Mouse (Mus musculus): ENCODE data around the gene Lgi4. TPM values are rescaled to one million over a fixed set of nuclear protein-coding genes. Genes with fewer than 3 reads are reported as not detected.

Lgi4 gene
- polyA plus RNA-seq, 1 experiment from 2014 or later, result 0.44 TPM

- H3K36me3 ChIP-seq (ENCODE audit: control insufficient read depth, insufficient read depth, low read length), result no peaks in the 10 kb centered on the region
- H3K9ac ChIP-seq (ENCODE audit: low read length), result no peak overlapping the region
- H3K27me3 ChIP-seq (ENCODE audit: control insufficient read depth, insufficient read depth, low read length), result no peaks in the 10 kb centered on the region
- H3K9me3 ChIP-seq (ENCODE audit: control insufficient read depth, low read length), result no peaks in the 10 kb centered on the region
- no peak overlapping the region for H3K4me2 ChIP-seq (ENCODE audit: low read depth, low read length, severe bottlenecking)
- DNase-seq (ENCODE audit: low spot score), result no peak
- H3K4me3 ChIP-seq (ENCODE audit: low read depth, low read length), result no peak overlapping the region
- ATAC-seq (replicated peaks; ENCODE audit: low FRiP score), result no peak
- H3K4me1 ChIP-seq (replicated peaks; ENCODE audit: control insufficient read depth, insufficient read depth, low read length), result peaks cover 2% of the 10 kb centered on the region; the same call in 1 of the 2 replicates
- 86% methylated on average over 15 of the region's 15 CpGs for WGBS
- no peak overlapping the region for H3K27ac ChIP-seq (ENCODE audit: low read depth, low read length)
Measured at GRCm38 (mm10) chr7:31110861-31111385, 51.8 kb downstream of the Lgi4 start.

GRCm38 (mm10) chr7:31112036-31112435 is 52.9 kb downstream of the Lgi4 start:
- 26% methylated on average over 4 of the region's 4 CpGs for WGBS
- H3K36me3 ChIP-seq (ENCODE audit: control insufficient read depth, insufficient read depth, low read length), result no peaks in the 10 kb centered on the region
- no peaks in the 10 kb centered on the region for H3K9me3 ChIP-seq (ENCODE audit: control insufficient read depth, low read length)
- peaks cover 2% of the 10 kb centered on the region; the same call in 1 of the 2 replicates for H3K4me1 ChIP-seq (replicated peaks; ENCODE audit: control insufficient read depth, insufficient read depth, low read length)
- no peak overlapping the region for H3K27ac ChIP-seq (ENCODE audit: low read depth, low read length)
- no peak overlapping the region for H3K4me2 ChIP-seq (ENCODE audit: low read depth, low read length, severe bottlenecking)
- no peak for DNase-seq (ENCODE audit: low spot score)
- no peak for ATAC-seq (replicated peaks; ENCODE audit: low FRiP score)
- H3K27me3 ChIP-seq (ENCODE audit: control insufficient read depth, insufficient read depth, low read length), result no peaks in the 10 kb centered on the region
- H3K4me3 ChIP-seq (ENCODE audit: low read depth, low read length), result no peak overlapping the region
- H3K9ac ChIP-seq (ENCODE audit: low read length), result no peak overlapping the region

- WGBS, result 80% methylated on average over 6 of the region's 6 CpGs
- no peak overlapping the region for H3K4me3 ChIP-seq (ENCODE audit: low read depth, low read length)
- no peak for ATAC-seq (replicated peaks; ENCODE audit: low FRiP score)
- DNase-seq (ENCODE audit: low spot score), result no peak
- H3K9ac ChIP-seq (ENCODE audit: low read length), result no peak overlapping the region
- H3K9me3 ChIP-seq (ENCODE audit: control insufficient read depth, low read length), result no peaks in the 10 kb centered on the region
- peaks cover 2% of the 10 kb centered on the region; the same call in 1 of the 2 replicates for H3K4me1 ChIP-seq (replicated peaks; ENCODE audit: control insufficient read depth, insufficient read depth, low read length)
- no peak overlapping the region for H3K27ac ChIP-seq (ENCODE audit: low read depth, low read length)
- H3K4me2 ChIP-seq (ENCODE audit: low read depth, low read length, severe bottlenecking), result no peak overlapping the region
- H3K27me3 ChIP-seq (ENCODE audit: control insufficient read depth, insufficient read depth, low read length), result no peaks in the 10 kb centered on the region
- H3K36me3 ChIP-seq (ENCODE audit: control insufficient read depth, insufficient read depth, low read length), result no peaks in the 10 kb centered on the region
Measured at GRCm38 (mm10) chr7:31113800-31114199, 54.7 kb downstream of the Lgi4 start.

- no peaks in the 10 kb centered on the region for H3K9me3 ChIP-seq (ENCODE audit: control insufficient read depth, low read length)
- H3K4me1 ChIP-seq (replicated peaks; ENCODE audit: control insufficient read depth, insufficient read depth, low read length), result peaks cover 2% of the 10 kb centered on the region; the same call in 1 of the 2 replicates
- no peak overlapping the region for H3K4me2 ChIP-seq (ENCODE audit: low read depth, low read length, severe bottlenecking)
- H3K27ac ChIP-seq (ENCODE audit: low read depth, low read length), result no peak overlapping the region
- no peaks in the 10 kb centered on the region for H3K36me3 ChIP-seq (ENCODE audit: control insufficient read depth, insufficient read depth, low read length)
- H3K9ac ChIP-seq (ENCODE audit: low read length), result no peak overlapping the region
- 46% methylated on average over 10 of the region's 10 CpGs for WGBS
- ATAC-seq (replicated peaks; ENCODE audit: low FRiP score) (no peak), DNase-seq (ENCODE audit: low spot score) (no peak)
- H3K27me3 ChIP-seq (ENCODE audit: control insufficient read depth, insufficient read depth, low read length), result no peaks in the 10 kb centered on the region
- H3K4me3 ChIP-seq (ENCODE audit: low read depth, low read length), result no peak overlapping the region
Measured at GRCm38 (mm10) chr7:31114646-31115045, 55.5 kb downstream of the Lgi4 start.

GRCm38 (mm10) chr7:31115182-31115581 is 56.0 kb downstream of the Lgi4 start, which contains the start of gene Hpn:
Gene Hpn (minus strand): TSS chr7:31115290.
- Histone ChIP-seq H3K4me1 (replicated peaks; ENCODE audit: control insufficient read depth, insufficient read depth, low read length) (peaks cover 2% of the 10 kb centered on the region; the same call in 1 of the 2 replicates), H3K4me2 (ENCODE audit: low read depth, low read length, severe bottlenecking) (no peak within 1 kb of the TSS), H3K27ac (ENCODE audit: low read depth, low read length) (no peak within 1 kb of the TSS), H3K4me3 (ENCODE audit: low read depth, low read length) (no peak within 1 kb of the TSS), H3K27me3 (ENCODE audit: control insufficient read depth, insufficient read depth, low read length) (no peaks in the 10 kb centered on the region), H3K36me3 (ENCODE audit: control insufficient read depth, insufficient read depth, low read length) (no peaks in the 10 kb centered on the region), H3K9ac (ENCODE audit: low read length) (no peak within 1 kb of the TSS), H3K9me3 (ENCODE audit: control insufficient read depth, low read length) (no peaks in the 10 kb centered on the region)
- 14% methylated on average over 15 of the region's 15 CpGs for WGBS
- ATAC-seq (replicated peaks; ENCODE audit: low FRiP score), result no peak
- DNase-seq (ENCODE audit: low spot score), result no peak

GRCm38 (mm10) chr7:31115587-31116043 is 56.5 kb downstream of the Lgi4 start:
- H3K9me3 ChIP-seq (ENCODE audit: control insufficient read depth, low read length), result no peaks in the 10 kb centered on the region
- H3K9ac ChIP-seq (ENCODE audit: low read length), result no peak overlapping the region
- no peak overlapping the region for H3K27ac ChIP-seq (ENCODE audit: low read depth, low read length)
- WGBS, result 29% methylated on average over 17 of the region's 17 CpGs
- peaks cover 2% of the 10 kb centered on the region; the same call in 1 of the 2 replicates for H3K4me1 ChIP-seq (replicated peaks; ENCODE audit: control insufficient read depth, insufficient read depth, low read length)
- no peaks in the 10 kb centered on the region for H3K36me3 ChIP-seq (ENCODE audit: control insufficient read depth, insufficient read depth, low read length)
- no peak overlapping the region for H3K4me2 ChIP-seq (ENCODE audit: low read depth, low read length, severe bottlenecking)
- H3K4me3 ChIP-seq (ENCODE audit: low read depth, low read length), result no peak overlapping the region
- no peak for DNase-seq (ENCODE audit: low spot score)
- no peaks in the 10 kb centered on the region for H3K27me3 ChIP-seq (ENCODE audit: control insufficient read depth, insufficient read depth, low read length)
- ATAC-seq (replicated peaks; ENCODE audit: low FRiP score), result no peak

GRCm38 (mm10) chr7:31116721-31117145 is 57.6 kb downstream of the Lgi4 start:
- Histone ChIP-seq H3K4me2 (ENCODE audit: low read depth, low read length, severe bottlenecking) (no peak overlapping the region), H3K27me3 (ENCODE audit: control insufficient read depth, insufficient read depth, low read length) (no peaks in the 10 kb centered on the region), H3K9ac (ENCODE audit: low read length) (no peak overlapping the region), H3K9me3 (ENCODE audit: control insufficient read depth, low read length) (no peaks in the 10 kb centered on the region), H3K36me3 (ENCODE audit: control insufficient read depth, insufficient read depth, low read length) (no peaks in the 10 kb centered on the region), H3K4me3 (ENCODE audit: low read depth, low read length) (no peak overlapping the region), H3K27ac (ENCODE audit: low read depth, low read length) (no peak overlapping the region), H3K4me1 (replicated peaks; ENCODE audit: control insufficient read depth, insufficient read depth, low read length) (peaks cover 2% of the 10 kb centered on the region; the same call in 1 of the 2 replicates)
- 32% methylated on average over 16 of the region's 16 CpGs for WGBS
- ATAC-seq (replicated peaks; ENCODE audit: low FRiP score), result peak; percentile 34; the same call in 1 of the 2 replicates
- DNase-seq (ENCODE audit: low spot score), result no peak

- H3K27ac ChIP-seq (ENCODE audit: low read depth, low read length), result no peak overlapping the region
- no peaks in the 10 kb centered on the region for H3K36me3 ChIP-seq (ENCODE audit: control insufficient read depth, insufficient read depth, low read length)
- H3K27me3 ChIP-seq (ENCODE audit: control insufficient read depth, insufficient read depth, low read length), result no peaks in the 10 kb centered on the region
- WGBS, result 94% methylated on average over 11 of the region's 11 CpGs
- no peak overlapping the region for H3K9ac ChIP-seq (ENCODE audit: low read length)
- ATAC-seq (replicated peaks; ENCODE audit: low FRiP score) (no peak), DNase-seq (ENCODE audit: low spot score) (no peak)
- peaks cover 2% of the 10 kb centered on the region; the same call in 1 of the 2 replicates for H3K4me1 ChIP-seq (replicated peaks; ENCODE audit: control insufficient read depth, insufficient read depth, low read length)
- no peak overlapping the region for H3K4me2 ChIP-seq (ENCODE audit: low read depth, low read length, severe bottlenecking)
- no peak overlapping the region for H3K4me3 ChIP-seq (ENCODE audit: low read depth, low read length)
- H3K9me3 ChIP-seq (ENCODE audit: control insufficient read depth, low read length), result no peaks in the 10 kb centered on the region
Measured at GRCm38 (mm10) chr7:31117465-31117864, 58.3 kb downstream of the Lgi4 start.

GRCm38 (mm10) chr7:31118486-31118885 is 59.3 kb downstream of the Lgi4 start:
- ATAC-seq (replicated peaks; ENCODE audit: low FRiP score) (no peak), DNase-seq (ENCODE audit: low spot score) (no peak)
- Histone ChIP-seq H3K4me1 (replicated peaks; ENCODE audit: control insufficient read depth, insufficient read depth, low read length) (peaks cover 2% of the 10 kb centered on the region; the same call in 1 of the 2 replicates), H3K9ac (ENCODE audit: low read length) (no peak overlapping the region), H3K27me3 (ENCODE audit: control insufficient read depth, insufficient read depth, low read length) (no peaks in the 10 kb centered on the region), H3K36me3 (ENCODE audit: control insufficient read depth, insufficient read depth, low read length) (no peaks in the 10 kb centered on the region), H3K4me3 (ENCODE audit: low read depth, low read length) (no peak overlapping the region), H3K9me3 (ENCODE audit: control insufficient read depth, low read length) (no peaks in the 10 kb centered on the region), H3K27ac (ENCODE audit: low read depth, low read length) (no peak overlapping the region), H3K4me2 (ENCODE audit: low read depth, low read length, severe bottlenecking) (no peak overlapping the region)
- WGBS, result 82% methylated on average over 7 of the region's 7 CpGs
